Mouse (Mus musculus) lung, adult 2 months (tissue): ENCODE data around the gene Stat3.

Experiments used
- CTCF ChIP-seq: fragments of 200-500 bp; IDR thresholded peaks from 2 replicates; pipeline ENCODE4 v1.5.1; 2011; ENCODE audit warnings: mild to moderate bottlenecking, low read length, control low read depth; ENCODE audit not compliant: insufficient read depth
- POLR2A ChIP-seq: fragments of 200-500 bp; IDR thresholded peaks from 2 replicates; pipeline ENCODE4 v1.6.1; 2011; ENCODE audit warnings: low read depth, mild to moderate bottlenecking, control low read depth, low read length, borderline replicate concordance; ENCODE audit errors: extremely low read depth

DNA sequence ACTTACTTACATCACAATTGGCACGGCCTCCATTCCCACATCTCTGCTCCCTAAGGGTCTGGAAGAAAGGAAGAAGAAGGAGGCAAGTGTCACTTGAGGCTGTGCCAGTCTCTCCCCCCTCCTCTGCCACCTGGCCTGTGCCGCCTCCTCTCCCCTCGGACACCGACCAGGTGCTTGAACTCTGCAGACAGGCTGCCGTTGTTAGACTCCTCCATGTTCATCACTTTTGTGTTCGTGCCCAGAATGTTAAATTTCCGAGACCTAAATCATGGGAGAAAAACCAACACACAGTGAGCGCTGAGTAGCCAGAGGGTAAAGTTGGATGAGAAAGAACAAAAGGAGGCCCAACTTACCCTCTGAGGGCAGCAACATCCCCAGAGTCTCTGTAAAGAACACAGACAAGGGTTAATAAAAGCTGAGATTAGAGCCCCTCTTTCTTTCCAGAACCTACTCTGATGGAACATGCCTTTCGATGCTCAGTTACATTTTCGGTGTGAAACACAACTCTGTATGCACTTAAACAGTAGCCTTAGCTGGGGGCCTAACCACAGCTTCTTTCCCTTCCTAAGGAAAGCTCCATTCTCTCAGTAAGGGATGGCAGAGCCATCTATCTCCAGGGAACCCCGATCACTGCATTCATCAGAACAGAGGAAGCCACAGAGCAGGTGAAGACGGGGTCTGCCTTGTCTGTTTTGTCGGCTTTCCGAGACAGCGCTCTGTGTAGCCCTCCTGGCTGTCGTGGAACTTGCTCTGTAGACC, 40.7 kb downstream of the Stat3 start:
- TF ChIP-seq CTCF (no peak), POLR2A (no peak)
